Mouse (Mus musculus): ENCODE data around the gene Klc2. TPM values are rescaled to one million over a fixed set of nuclear protein-coding genes. Genes with fewer than 3 reads are reported as not detected.
"Not testable (repeated sequence)": the region's sequence is repeated elsewhere in the genome, so short reads cannot be mapped to it uniquely, and the experiment has no call there.

Gene Klc2
- polyA plus RNA-seq, 1 experiment from 2014 or later = 2.3 TPM

GRCm38 (mm10) chr19:5086533-5086932 lies 31.8 kb downstream of the Klc2 start:
- H3K27ac ChIP-seq; DNase-seq; ATAC-seq (ENCODE audit: low read depth); H3K9ac ChIP-seq; H3K4me2 ChIP-seq; H3K4me3 ChIP-seq (replicated peaks); H3K9me3 ChIP-seq (replicated peaks): not testable (repeated sequence)
- Histone ChIP-seq H3K27me3 (peaks cover 60% of the 10 kb centered on the region), H3K4me1 (replicated peaks) (peaks cover 34% of the 10 kb centered on the region), H3K36me3 (peaks cover 17% of the 10 kb centered on the region)
- WGBS (ENCODE audit: insufficient replicate concordance) = 40% methylated on average over 4 of the region's 4 CpGs

- 2% methylated on average over 67 of the region's 69 CpGs for WGBS (ENCODE audit: insufficient replicate concordance)
- no peak for DNase-seq
Measured at GRCm38 (mm10) chr19:5085145-5085863, 33.1 kb downstream of the Klc2 start, which contains the start of gene Tmem151a. TSS of gene Tmem151a (minus strand) at chr19:5085531.

GRCm38 (mm10) chr19:5084834-5085144 lies 33.6 kb downstream of the Klc2 start:
- Histone ChIP-seq H3K36me3 (0 out of 2 replicates have a peak, but pooled peaks cover 2% of the 10 kb centered on the region), H3K9ac (no peak overlapping the region), H3K9me3 (replicated peaks) (no peaks in the 10 kb centered on the region), H3K4me2 (peak overlapping the region; percentile 84), H3K27me3 (peaks cover 77% of the 10 kb centered on the region), H3K4me1 (replicated peaks) (peaks cover 34% of the 10 kb centered on the region), H3K27ac (no peak overlapping the region), H3K4me3 (replicated peaks) (peak overlapping the region; percentile 62)
- no peak for DNase-seq
- ATAC-seq (ENCODE audit: low read depth) = no peak
- WGBS (ENCODE audit: insufficient replicate concordance) = 7% methylated on average over 15 of the region's 15 CpGs

More at GRCm38 (mm10) chr19:5085145-5085863, 33.1 kb downstream of the Klc2 start, which contains the start of gene Tmem151a:
- Histone ChIP-seq H3K36me3 (peaks cover 6% of the 10 kb centered on the region), H3K27me3 (peaks cover 72% of the 10 kb centered on the region), H3K4me3 (replicated peaks) (peak within 1 kb of the TSS; percentile 62), H3K9ac (peak within 1 kb of the TSS; percentile 22; the same call in 1 of the 2 replicates), H3K9me3 (replicated peaks) (no peaks in the 10 kb centered on the region), H3K4me2 (peak within 1 kb of the TSS; percentile 84), H3K27ac (no peak within 1 kb of the TSS), H3K4me1 (replicated peaks) (peaks cover 34% of the 10 kb centered on the region)
- ATAC-seq (ENCODE audit: low read depth) = no peak

- H3K27ac ChIP-seq = no peak overlapping the region
- ATAC-seq (ENCODE audit: low read depth) (no peak), DNase-seq (no peak)
- peak overlapping the region; percentile 84; the same call in 1 of the 2 replicates for H3K4me2 ChIP-seq
- no peaks in the 10 kb centered on the region for H3K36me3 ChIP-seq
- H3K9me3 ChIP-seq (replicated peaks) = no peaks in the 10 kb centered on the region
- 62% methylated on average over 3 of the region's 3 CpGs for WGBS (ENCODE audit: insufficient replicate concordance)
- no peak overlapping the region for H3K9ac ChIP-seq
- H3K4me3 ChIP-seq (replicated peaks) = peak overlapping the region; percentile 62; the same call in 1 of the 2 replicates
- peaks cover 81% of the 10 kb centered on the region for H3K27me3 ChIP-seq
- H3K4me1 ChIP-seq (replicated peaks) = peaks cover 29% of the 10 kb centered on the region
Measured at GRCm38 (mm10) chr19:5083961-5084833, 34.2 kb downstream of the Klc2 start.

- 47% methylated on average over 24 of the region's 24 CpGs for WGBS (ENCODE audit: insufficient replicate concordance)
- no peak for ATAC-seq (ENCODE audit: low read depth)
- no peak for DNase-seq
- no peak overlapping the region for H3K9ac ChIP-seq
- no peaks in the 10 kb centered on the region for H3K36me3 ChIP-seq
- no peaks in the 10 kb centered on the region for H3K9me3 ChIP-seq (replicated peaks)
- peaks cover 20% of the 10 kb centered on the region for H3K4me1 ChIP-seq (replicated peaks)
- no peak overlapping the region for H3K27ac ChIP-seq
- H3K4me3 ChIP-seq (replicated peaks) = no peak overlapping the region
- H3K4me2 ChIP-seq = no peak overlapping the region
- peaks cover 85% of the 10 kb centered on the region for H3K27me3 ChIP-seq
Measured at GRCm38 (mm10) chr19:5082596-5082995, 35.8 kb downstream of the Klc2 start.

GRCm38 (mm10) chr19:5082005-5082404 lies 36.4 kb downstream of the Klc2 start:
- no peaks in the 10 kb centered on the region for H3K9me3 ChIP-seq (replicated peaks)
- H3K4me1 ChIP-seq (replicated peaks) = peaks cover 14% of the 10 kb centered on the region
- no peak for DNase-seq
- 53% methylated on average over 18 of the region's 18 CpGs for WGBS (ENCODE audit: insufficient replicate concordance)
- H3K4me3 ChIP-seq (replicated peaks) = no peak overlapping the region
- H3K27me3 ChIP-seq = peaks cover 80% of the 10 kb centered on the region
- H3K4me2 ChIP-seq = no peak overlapping the region
- ATAC-seq (ENCODE audit: low read depth) = no peak
- no peak overlapping the region for H3K27ac ChIP-seq
- H3K9ac ChIP-seq = no peak overlapping the region
- H3K36me3 ChIP-seq = no peaks in the 10 kb centered on the region

GRCm38 (mm10) chr19:5079279-5079678 lies 39.1 kb downstream of the Klc2 start:
- H3K4me2 ChIP-seq = no peak overlapping the region
- H3K36me3 ChIP-seq = no peaks in the 10 kb centered on the region
- DNase-seq (no peak), ATAC-seq (ENCODE audit: low read depth) (no peak)
- no peak overlapping the region for H3K9ac ChIP-seq
- H3K4me3 ChIP-seq (replicated peaks) = no peak overlapping the region
- no peak overlapping the region for H3K27ac ChIP-seq
- WGBS (ENCODE audit: insufficient replicate concordance) = 69% methylated on average over 1 of the region's 1 CpGs
- H3K9me3 ChIP-seq (replicated peaks) = no peaks in the 10 kb centered on the region
- H3K4me1 ChIP-seq (replicated peaks) = no peaks in the 10 kb centered on the region
- peaks cover 71% of the 10 kb centered on the region for H3K27me3 ChIP-seq

- peaks cover 42% of the 10 kb centered on the region for H3K4me1 ChIP-seq (replicated peaks)
- H3K36me3 ChIP-seq = no peaks in the 10 kb centered on the region
- no peak overlapping the region for H3K27ac ChIP-seq
- H3K9ac ChIP-seq = no peak overlapping the region
- peaks cover 62% of the 10 kb centered on the region for H3K27me3 ChIP-seq
- 30% methylated on average over 5 of the region's 5 CpGs for WGBS (ENCODE audit: insufficient replicate concordance)
- H3K9me3 ChIP-seq (replicated peaks) = no peaks in the 10 kb centered on the region
- DNase-seq (no peak), ATAC-seq (ENCODE audit: low read depth) (no peak)
- H3K4me2 ChIP-seq = no peak overlapping the region
- H3K4me3 ChIP-seq (replicated peaks) = no peak overlapping the region
Measured at GRCm38 (mm10) chr19:5073518-5073917, 44.8 kb downstream of the Klc2 start.

GRCm38 (mm10) chr19:5073028-5073427 lies 45.3 kb downstream of the Klc2 start:
- WGBS (ENCODE audit: insufficient replicate concordance) = 1% methylated on average over 15 of the region's 15 CpGs

GRCm38 (mm10) chr19:5072389-5073019 lies 45.9 kb downstream of the Klc2 start:
- peaks cover 68% of the 10 kb centered on the region for H3K27me3 ChIP-seq
- peak overlapping the region; percentile 59 for H3K4me3 ChIP-seq (replicated peaks)
- DNase-seq = no peak
- H3K36me3 ChIP-seq = no peaks in the 10 kb centered on the region
- ATAC-seq (ENCODE audit: low read depth) = peak; percentile 5; the same call in 1 of the 2 replicates
- peak overlapping the region; percentile 45 for H3K27ac ChIP-seq
- WGBS (ENCODE audit: insufficient replicate concordance) = 4% methylated on average over 20 of the region's 20 CpGs
- H3K4me2 ChIP-seq = peak overlapping the region; percentile 84
- no peaks in the 10 kb centered on the region for H3K9me3 ChIP-seq (replicated peaks)
- H3K4me1 ChIP-seq (replicated peaks) = peaks cover 52% of the 10 kb centered on the region
- peak overlapping the region; percentile 17 for H3K9ac ChIP-seq

More at GRCm38 (mm10) chr19:5073028-5073427, 45.3 kb downstream of the Klc2 start:
- H3K4me2 ChIP-seq = peak overlapping the region; percentile 84
- peak overlapping the region; percentile 59 for H3K4me3 ChIP-seq (replicated peaks)
- no peak; the same call in 1 of the 2 replicates for ATAC-seq (ENCODE audit: low read depth)
- H3K9ac ChIP-seq = 0 out of 2 replicates have a peak overlapping the region, but pooled peaks have one; percentile 17
- H3K9me3 ChIP-seq (replicated peaks) = no peaks in the 10 kb centered on the region
- no peak overlapping the region for H3K27ac ChIP-seq
- no peaks in the 10 kb centered on the region for H3K36me3 ChIP-seq
- peaks cover 47% of the 10 kb centered on the region for H3K4me1 ChIP-seq (replicated peaks)
- peak; percentile 40 for DNase-seq
- H3K27me3 ChIP-seq = peaks cover 63% of the 10 kb centered on the region

Data from liver, embryonic 13.5 days (tissue).